Mouse (Mus musculus): ENCODE results near the gene Kif12.

Gene Kif12

GRCm38 (mm10) chr4:63158192-63158591 is 13.7 kb downstream of the Kif12 start:
- DNase-seq: no peak

DNA sequence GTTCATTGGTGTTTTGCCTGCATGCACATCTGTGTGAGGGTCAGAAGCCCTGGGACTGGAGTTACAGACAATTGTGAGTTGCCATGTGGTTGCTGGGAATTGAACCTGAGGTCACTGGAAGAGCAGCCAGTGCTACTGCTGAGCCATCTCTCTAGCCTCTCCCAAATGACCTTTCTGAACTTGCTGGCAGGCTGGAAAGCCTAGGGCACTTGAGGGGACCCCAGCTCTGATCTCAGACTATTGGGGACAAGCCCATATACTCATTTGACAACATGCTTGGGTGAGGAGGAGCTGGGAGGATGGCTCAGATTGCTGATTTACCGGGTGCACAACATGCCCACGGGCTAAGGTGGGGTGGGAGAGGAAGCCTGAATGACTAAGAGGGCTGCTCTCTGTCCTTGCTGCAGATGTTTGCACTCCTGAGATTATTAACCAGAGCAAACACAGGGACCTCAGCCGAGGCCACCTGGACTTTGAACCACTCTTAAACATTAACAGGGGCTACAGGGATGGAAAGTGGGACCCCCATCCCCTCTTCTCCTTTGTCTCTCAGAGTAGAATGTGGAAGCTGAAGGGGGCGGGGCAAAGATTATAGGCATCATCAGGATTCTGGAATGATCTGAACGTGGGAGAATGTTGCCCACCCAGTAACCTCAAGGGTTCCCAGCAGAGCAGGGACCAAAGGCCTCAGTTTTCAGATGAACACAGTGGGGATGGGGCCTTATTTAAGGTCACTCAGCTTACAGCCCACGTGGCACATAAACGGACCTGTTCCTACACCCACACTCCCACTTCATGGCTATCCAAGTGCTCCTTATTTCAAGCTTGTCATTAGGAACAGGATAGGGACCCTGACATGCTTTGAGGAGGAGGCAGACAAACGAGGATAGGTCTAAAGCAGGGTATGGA is 15.0 kb downstream of the Kif12 start:
- DNase-seq: no peak

DNA sequence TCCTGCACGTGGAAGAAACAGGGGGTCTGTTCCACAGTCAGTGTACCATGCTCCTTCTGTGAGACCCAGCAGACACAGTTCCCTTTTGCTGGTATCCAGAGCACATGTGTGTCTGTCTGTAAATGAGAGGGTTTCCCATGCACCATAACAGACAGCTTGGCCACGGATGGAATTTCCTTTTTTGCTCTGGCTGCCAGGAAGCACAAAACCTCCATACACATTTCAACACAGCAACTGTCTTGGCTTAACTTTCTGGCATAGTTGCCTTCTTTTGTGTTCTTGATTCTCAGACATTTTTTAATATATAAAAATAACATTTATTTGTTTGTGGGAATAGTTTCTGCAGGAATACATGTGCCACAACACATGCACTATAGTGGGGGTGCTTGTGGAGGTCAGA is 16.3 kb downstream of the Kif12 start:
- DNase-seq: no peak

DNA sequence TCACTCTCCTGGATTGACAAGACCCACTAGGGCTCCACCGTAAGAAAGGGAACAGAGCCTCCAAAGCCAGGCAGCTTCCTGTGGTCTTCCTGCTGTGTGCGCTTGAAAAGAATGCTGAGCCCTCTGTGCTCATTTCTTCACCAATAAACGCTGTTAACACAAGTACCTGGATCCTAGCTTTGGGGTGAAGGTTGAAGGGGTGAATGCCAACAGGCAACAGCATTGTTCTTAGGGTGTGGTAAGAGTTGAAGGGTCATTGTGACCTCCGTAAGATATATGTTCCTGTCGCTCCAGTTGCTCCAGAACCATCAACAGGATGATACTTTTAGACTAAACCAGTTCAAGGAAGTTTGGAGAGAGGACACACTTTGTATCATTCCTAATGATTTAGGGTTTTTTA is 17.2 kb downstream of the Kif12 start, which contains the start of gene Ambp:
Ambp (minus strand) TSS at position 101 of the 400 bp plus-strand sequence.
- no peak for DNase-seq

GRCm38 (mm10) chr4:63154028-63154427 is 17.9 kb downstream of the Kif12 start:
- no peak for DNase-seq

DNA sequence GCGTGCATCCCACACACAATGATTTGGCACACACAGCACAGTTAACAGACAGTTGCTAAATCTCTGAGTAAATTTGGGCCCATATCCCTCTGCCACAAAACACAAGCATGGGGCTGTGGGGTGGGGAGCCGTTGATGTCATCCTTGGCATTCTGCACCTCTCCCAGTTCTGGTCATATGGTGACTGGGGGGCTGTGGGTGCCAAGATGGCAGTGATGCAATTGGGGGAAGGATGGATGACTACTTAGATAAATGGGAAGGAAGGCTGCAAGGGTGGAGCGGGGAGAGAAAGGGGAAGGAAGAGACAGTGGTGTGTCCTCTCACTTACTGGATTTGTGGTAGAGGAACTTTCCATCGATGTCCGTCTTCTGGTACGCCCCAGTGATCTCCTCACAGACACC is 20.8 kb downstream of the Kif12 start:
- DNase-seq: no peak

DNA sequence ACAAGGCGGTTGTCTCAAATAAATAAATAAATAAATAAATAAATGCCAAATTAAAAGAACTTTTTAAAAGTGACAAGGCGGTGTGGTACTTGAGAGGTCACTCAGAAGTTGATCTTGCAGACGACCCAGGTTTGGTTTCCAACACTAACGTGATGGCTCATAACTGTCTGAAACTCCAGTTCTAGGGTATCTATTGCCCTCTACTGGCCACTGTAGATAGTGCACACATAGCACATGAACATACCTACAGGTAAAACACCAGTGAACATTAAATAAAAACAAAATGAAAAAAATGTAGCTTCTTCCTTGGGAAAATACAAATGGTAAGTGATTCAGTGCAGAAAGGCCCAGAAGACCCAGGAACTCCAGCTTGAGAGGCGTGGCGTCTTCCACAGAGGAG is 24.7 kb downstream of the Kif12 start:
- DNase-seq: no peak

GRCm38 (mm10) chr4:63129891-63130624 is 41.9 kb downstream of the Kif12 start:
- DNase-seq: peak in 1 of 2 experiments; percentile 10

GRCm38 (mm10) chr4:63124861-63125466 is 47.0 kb downstream of the Kif12 start:
- DNase-seq: peak in 1 of 2 experiments; percentile 10

DNA sequence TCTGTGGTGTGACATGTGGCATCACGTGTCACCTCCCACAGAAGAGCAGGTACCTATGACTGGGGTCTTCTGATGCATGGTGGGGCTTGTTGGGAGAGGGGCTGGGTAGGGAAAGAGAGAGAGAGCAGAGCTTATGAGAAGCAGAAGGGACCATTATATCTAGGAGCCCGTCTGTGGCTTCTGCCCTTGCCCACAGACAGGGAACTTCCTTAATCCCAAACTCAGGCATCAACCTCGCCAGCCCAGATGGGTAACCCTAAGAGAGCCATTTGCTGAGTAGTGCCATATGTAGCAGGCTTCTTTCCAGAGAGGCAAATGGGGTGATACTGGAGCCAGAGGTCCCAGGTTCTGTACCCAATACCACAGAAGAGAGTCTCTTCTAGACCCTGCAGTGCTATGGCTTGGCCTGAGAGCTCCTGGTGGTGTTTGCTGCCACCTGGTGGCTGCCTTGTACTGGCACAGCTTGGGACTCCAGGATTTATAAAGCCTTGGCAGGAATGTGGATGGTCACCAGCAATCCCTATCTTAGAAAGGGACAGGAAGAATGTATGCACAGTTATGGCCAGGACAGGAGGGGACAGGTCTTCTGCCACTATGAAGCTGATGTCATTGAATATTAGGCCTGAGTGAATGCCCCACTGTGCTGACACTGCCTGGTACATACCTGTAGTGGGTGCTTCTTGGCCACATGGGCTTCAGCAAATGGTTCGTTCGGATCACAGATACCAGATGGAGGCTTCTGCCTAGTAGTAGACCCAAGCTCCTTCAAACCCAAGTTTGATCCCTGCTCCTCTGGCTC is 53.1 kb downstream of the Kif12 start:
- DNase-seq: peak; percentile 79 to 86

All from lung, postnatal 4 days (tissue).